Mouse (Mus musculus) limb, embryonic 15.5 days (tissue): ENCODE results near the gene Tmprss11g. TPM values are rescaled to one million over a fixed set of nuclear protein-coding genes. Genes with fewer than 3 reads are reported as not detected.

Source experiments
- polyA plus RNA-seq: library from polyadenylated mRNA; unstranded; fragments of >200 nt; fragmentation: Nextera tagmentation; extraction: Ambion mirVana; gene quantifications from 2 replicates; pipeline ENCODE4 v1.2.1, GENCODE M21; 2015

Tmprss11g gene
- polyA plus RNA-seq, 1 experiment from 2014 or later, result 0.06 TPM

Other genes starting within 250 kb of the Tmprss11g start
- not detected in 2 replicates for gene Tmprss11c, start 229.3 kb downstream of the Tmprss11g start, polyA plus RNA-seq
- gene Tmprss11d, start 145.2 kb downstream of the Tmprss11g start, polyA plus RNA-seq, result 0.07 TPM in 1 of 2 replicates, not detected in the other
- gene Tmprss11a, start 49.6 kb downstream of the Tmprss11g start, polyA plus RNA-seq, result not detected in 2 replicates
- 1.2 and 1.5 TPM in 2 replicates for gene Tmprss11f, start 113.8 kb upstream of the Tmprss11g start, polyA plus RNA-seq
- gene Tmprss11b, start 157.8 kb upstream of the Tmprss11g start, polyA plus RNA-seq, result 0.12 and 0.44 TPM in 2 replicates
- gene Tmprss11e, start 227.2 kb upstream of the Tmprss11g start, polyA plus RNA-seq, result 0.04 and 0.06 TPM in 2 replicates